Mouse (Mus musculus) spleen, adult 10 weeks (tissue): ENCODE data around the gene Ascc1. TPM values are rescaled to one million over a fixed set of nuclear protein-coding genes. Genes with fewer than 3 reads are reported as not detected.

Experiments
- polyA plus RNA-seq: library from polyadenylated mRNA; stranded (reverse); fragments of 350-450 nt; fragmentation: Illumina TruSeq; extraction: RNeasy Lipid Tissue Mini Kit (QIAGEN cat#74804); gene quantifications from one replicate; pipeline ENCODE4 v1.2.3, GENCODE M21; 2015; ENCODE audit warnings: low replicate concordance; ENCODE audit not compliant: insufficient read depth

Ascc1 gene
- 22.5 TPM for polyA plus RNA-seq

DNA sequence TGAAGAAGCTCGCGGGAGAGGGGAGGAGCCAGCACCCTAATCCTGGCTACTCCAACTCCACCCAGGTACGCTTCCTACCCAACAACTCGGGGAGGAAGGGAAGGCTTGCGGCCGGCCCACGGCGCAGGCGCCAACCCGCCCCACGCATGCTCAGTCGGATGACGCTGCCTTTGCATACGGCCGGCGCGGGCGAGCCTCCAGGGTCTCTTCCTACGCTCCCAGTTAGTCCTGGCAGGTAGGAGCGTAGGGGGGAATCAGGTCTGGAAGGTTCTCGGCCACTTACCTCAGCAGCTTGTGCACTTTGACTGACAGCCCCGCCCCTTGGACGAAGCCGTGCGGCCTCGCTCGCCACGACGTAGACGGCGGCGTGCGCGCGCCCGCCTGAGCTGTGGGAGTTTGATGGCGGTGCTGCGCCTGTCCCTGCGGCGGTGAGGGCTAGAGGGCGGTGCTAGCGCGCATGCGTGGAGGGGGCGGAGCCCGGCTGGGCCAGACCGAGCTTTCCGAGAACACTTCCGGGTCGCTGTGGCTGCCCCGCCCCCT is at the start of gene Ascc1, which contains the start of gene Anapc16:
Gene Ascc1, plus strand, starts transcription at position 133 of the 540 bp plus-strand sequence.
Gene Anapc16, minus strand, starts transcription at position 463 of the 540 bp plus-strand sequence.

GRCm38 (mm10) chr10:60106146-60106530 is 103.5 kb downstream of the Ascc1 start, which contains the start of gene Spock2:
Spock2 (plus strand) TSS chr10:60106219.

Other genes with a start within 250 kb of the Ascc1 start
- 13.1 TPM for gene Dnajb12, start 123.2 kb upstream of the Ascc1 start, polyA plus RNA-seq
- 110 TPM for gene Ddit4, start 51.0 kb upstream of the Ascc1 start, polyA plus RNA-seq
- 67.1 TPM for gene Anapc16, start 330 bp downstream of the Ascc1 start, polyA plus RNA-seq
- 1.7 TPM for gene Spock2, start 103.4 kb downstream of the Ascc1 start, polyA plus RNA-seq
- 90.3 TPM for gene Chst3, start 216.5 kb downstream of the Ascc1 start, polyA plus RNA-seq